Mouse (Mus musculus) midbrain, embryonic 15.5 days (tissue): ENCODE measurements around the gene Serpini1. TPM values are rescaled to one million over a fixed set of nuclear protein-coding genes. Genes with fewer than 3 reads are reported as not detected.

Experiments used
- ATAC-seq: fragments of 200-750 bp; cut with Nextera tagmentation; replicated peaks from 2 replicates; pipeline ENCODE4 v1.8.0; 2017; ENCODE audit warnings: moderate TSS enrichment
- H3K27ac ChIP-seq: fragments of 300-500 bp; sonication (generic); 2 replicates; pipeline ENCODE4 v1.5.1; 2015; ENCODE audit warnings: mild to moderate bottlenecking, inconsistent platforms
- H3K27me3 ChIP-seq: fragments of 300-500 bp; sonication (generic); replicated peaks from 2 replicates; pipeline ENCODE4 v1.6.1; 2015; ENCODE audit warnings: inconsistent platforms
- H3K36me3 ChIP-seq: fragments of 300-500 bp; sonication (generic); replicated peaks from 2 replicates; pipeline ENCODE4 v1.6.1; 2015; ENCODE audit warnings: inconsistent platforms
- H3K4me1 ChIP-seq: fragments of 300-500 bp; sonication (generic); 2 replicates; pipeline ENCODE4 v1.6.1; 2015; ENCODE audit warnings: inconsistent platforms
- H3K4me2 ChIP-seq: fragments of 300-500 bp; sonication (generic); 2 replicates; pipeline ENCODE4 v1.6.1; 2015; ENCODE audit warnings: inconsistent platforms, mild to moderate bottlenecking, moderate library complexity
- H3K4me3 ChIP-seq: fragments of 300-500 bp; sonication (generic); 2 replicates; pipeline ENCODE4 v1.5.1; 2015; ENCODE audit warnings: mild to moderate bottlenecking, inconsistent platforms
- H3K9ac ChIP-seq: fragments of 300-500 bp; sonication (generic); 2 replicates; pipeline ENCODE4 v1.6.1; 2015; ENCODE audit warnings: mild to moderate bottlenecking, inconsistent platforms
- H3K9me3 ChIP-seq: fragments of 300-500 bp; sonication (generic); 2 replicates; pipeline ENCODE4 v1.6.1; 2016; ENCODE audit warnings: inconsistent platforms
- WGBS: fragments of 180-500 bp; shearing (Covaris S2); methylation state at CpG from one replicate; pipeline ENCODE4 v1.1.7; 2015; ENCODE audit warnings: mixed read lengths; 5-methylcytosine and 5-hydroxymethylcytosine counted together
- polyA plus RNA-seq: library from polyadenylated mRNA; unstranded; fragments of >200 nt; fragmentation: Nextera tagmentation; extraction: Ambion mirVana; gene quantifications from 2 replicates; pipeline ENCODE4 v1.2.1, GENCODE M21; 2015

Serpini1 gene
- polyA plus RNA-seq, 1 experiment from 2014 or later = 124 TPM

DNA sequence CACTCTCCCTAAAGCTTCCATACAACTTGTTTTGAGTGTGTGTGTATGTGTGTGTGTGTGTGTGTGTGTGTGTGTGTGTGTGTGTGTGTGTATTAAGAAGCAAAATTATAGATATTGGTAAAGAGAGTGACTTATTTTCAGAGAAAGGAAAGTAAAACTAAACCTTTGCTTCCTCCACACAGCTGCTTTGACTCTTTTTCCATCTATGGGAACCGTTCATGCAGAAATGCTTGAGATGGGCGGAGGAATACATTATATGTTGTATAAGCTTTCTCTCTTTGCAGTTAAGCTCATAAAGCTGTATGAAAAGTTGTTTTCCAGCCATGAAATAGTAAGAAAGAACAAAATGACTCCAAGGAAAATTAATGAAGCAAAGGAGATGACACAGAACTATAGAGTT lies 16.7 kb downstream of the Serpini1 start:
- whole genome bisulfite sequencing = 59% methylated on average over 2 of the region's 2 CpGs
- Histone ChIP-seq H3K4me1 (no peaks in the 10 kb centered on the region), H3K4me3 (no peak overlapping the region), H3K36me3 (no peaks in the 10 kb centered on the region), H3K4me2 (no peak overlapping the region), H3K27ac (no peak overlapping the region), H3K27me3 (no peaks in the 10 kb centered on the region), H3K9me3 (no peaks in the 10 kb centered on the region), H3K9ac (no peak overlapping the region)
- ATAC-seq = no peak

GRCm38 (mm10) chr3:75575582-75575981 lies 18.2 kb downstream of the Serpini1 start:
- Histone ChIP-seq H3K36me3 (no peaks in the 10 kb centered on the region), H3K4me1 (no peaks in the 10 kb centered on the region), H3K27ac (no peak overlapping the region), H3K9ac (no peak overlapping the region), H3K4me3 (no peak overlapping the region), H3K27me3 (no peaks in the 10 kb centered on the region), H3K4me2 (no peak overlapping the region), H3K9me3 (no peaks in the 10 kb centered on the region)
- 93% methylated on average over 1 of the region's 1 CpGs for WGBS
- no peak for ATAC-seq

DNA sequence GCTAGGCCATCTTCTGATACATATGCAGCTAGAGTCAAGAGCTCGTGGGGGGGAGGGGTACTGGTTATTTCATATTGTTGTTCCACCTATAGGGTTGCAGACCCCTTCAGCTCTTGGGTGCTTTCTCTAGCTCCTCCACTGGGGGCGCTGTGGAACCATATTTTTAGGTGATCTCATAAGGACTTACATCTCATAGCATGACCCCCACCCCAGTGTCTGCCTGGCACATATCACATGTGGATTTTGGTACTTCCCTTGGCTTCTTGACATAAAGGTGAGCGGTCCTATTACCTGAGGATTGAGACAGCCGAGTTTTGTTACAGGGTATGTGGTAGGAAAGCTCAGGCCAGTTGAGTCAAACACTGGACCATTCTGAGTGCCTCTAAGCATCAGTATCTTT lies 22.0 kb downstream of the Serpini1 start:
- Histone ChIP-seq H3K27ac (no peak overlapping the region), H3K4me2 (no peak overlapping the region), H3K27me3 (no peaks in the 10 kb centered on the region), H3K9me3 (no peaks in the 10 kb centered on the region), H3K9ac (no peak overlapping the region), H3K4me3 (no peak overlapping the region), H3K36me3 (no peaks in the 10 kb centered on the region), H3K4me1 (no peaks in the 10 kb centered on the region)
- WGBS = 60% methylated on average over 4 of the region's 4 CpGs
- ATAC-seq = 0 out of 2 replicates have a peak, but pooled peaks have one; percentile 6

- H3K4me3 ChIP-seq = no peak overlapping the region
- no peak overlapping the region for H3K9ac ChIP-seq
- no peaks in the 10 kb centered on the region for H3K4me1 ChIP-seq
- no peaks in the 10 kb centered on the region for H3K36me3 ChIP-seq
- no peak for ATAC-seq
- H3K4me2 ChIP-seq = no peak overlapping the region
- 94% methylated on average over 3 of the region's 3 CpGs for WGBS
- no peaks in the 10 kb centered on the region for H3K9me3 ChIP-seq
- no peak overlapping the region for H3K27ac ChIP-seq
- H3K27me3 ChIP-seq = no peaks in the 10 kb centered on the region
Measured at GRCm38 (mm10) chr3:75583293-75583692, 25.9 kb downstream of the Serpini1 start.

DNA sequence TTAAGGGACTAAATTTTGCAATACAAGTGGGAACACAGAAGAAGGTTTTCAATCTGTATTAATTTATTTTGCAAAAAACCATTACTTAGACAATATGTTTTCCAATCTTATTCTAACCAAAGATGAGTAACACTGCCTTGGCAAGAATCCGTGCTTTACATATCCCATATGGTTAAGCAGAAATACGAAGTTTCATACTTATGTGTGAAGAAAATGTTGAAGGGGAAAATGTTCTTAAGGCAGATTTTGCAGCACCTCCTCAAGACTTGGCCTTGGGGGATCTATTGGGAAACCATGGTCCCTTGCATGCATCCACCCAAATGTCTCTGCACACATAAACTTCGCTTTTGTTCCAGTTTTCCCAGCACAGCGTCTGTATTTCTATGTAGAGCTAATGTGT lies 27.6 kb downstream of the Serpini1 start:
- ATAC-seq = no peak
- WGBS = 89% methylated on average over 4 of the region's 4 CpGs

DNA sequence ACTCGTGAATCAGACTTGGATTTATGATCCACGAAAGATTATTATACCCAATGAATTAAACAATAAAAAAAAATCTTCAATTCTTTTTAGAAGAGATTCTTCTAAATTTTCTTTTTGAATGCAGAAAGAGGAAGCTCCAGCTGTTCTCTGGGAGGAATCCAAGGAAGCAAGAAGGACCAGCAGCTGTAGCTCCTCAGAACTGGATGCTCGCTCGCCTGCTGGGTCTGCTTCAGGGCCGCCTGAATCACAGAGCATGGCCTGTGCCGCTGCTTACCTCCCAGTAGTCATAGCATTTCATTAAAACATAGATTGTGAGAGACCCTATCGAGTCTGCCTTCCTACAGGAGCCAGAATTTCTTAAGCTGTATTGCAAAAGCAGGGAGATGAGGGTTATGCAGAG lies 53.7 kb downstream of the Serpini1 start:
- H3K9ac ChIP-seq = no peak overlapping the region
- no peaks in the 10 kb centered on the region for H3K36me3 ChIP-seq
- no peak overlapping the region for H3K27ac ChIP-seq
- H3K4me1 ChIP-seq = no peaks in the 10 kb centered on the region
- WGBS = 73% methylated on average over 7 of the region's 7 CpGs
- ATAC-seq = no peak
- H3K4me3 ChIP-seq = no peak overlapping the region
- H3K9me3 ChIP-seq = no peaks in the 10 kb centered on the region
- H3K27me3 ChIP-seq = no peaks in the 10 kb centered on the region
- no peak overlapping the region for H3K4me2 ChIP-seq

More for the DNA sequence above, 27.6 kb downstream of the Serpini1 start:
- no peak overlapping the region for H3K4me2 ChIP-seq
- H3K36me3 ChIP-seq = no peaks in the 10 kb centered on the region
- H3K27me3 ChIP-seq = no peaks in the 10 kb centered on the region
- no peak overlapping the region for H3K4me3 ChIP-seq
- no peaks in the 10 kb centered on the region for H3K4me1 ChIP-seq
- no peaks in the 10 kb centered on the region for H3K9me3 ChIP-seq
- H3K27ac ChIP-seq = no peak overlapping the region
- no peak overlapping the region for H3K9ac ChIP-seq

- Histone ChIP-seq H3K4me1 (no peaks in the 10 kb centered on the region), H3K36me3 (peaks cover 2% of the 10 kb centered on the region; the same call in 1 of the 2 replicates), H3K9ac (no peak overlapping the region), H3K4me3 (no peak overlapping the region), H3K27me3 (no peaks in the 10 kb centered on the region), H3K4me2 (no peak overlapping the region), H3K27ac (no peak overlapping the region), H3K9me3 (no peaks in the 10 kb centered on the region)
- ATAC-seq = no peak
- 93% methylated on average over 2 of the region's 2 CpGs for WGBS
Measured at GRCm38 (mm10) chr3:75624627-75625026, 67.3 kb downstream of the Serpini1 start.

DNA sequence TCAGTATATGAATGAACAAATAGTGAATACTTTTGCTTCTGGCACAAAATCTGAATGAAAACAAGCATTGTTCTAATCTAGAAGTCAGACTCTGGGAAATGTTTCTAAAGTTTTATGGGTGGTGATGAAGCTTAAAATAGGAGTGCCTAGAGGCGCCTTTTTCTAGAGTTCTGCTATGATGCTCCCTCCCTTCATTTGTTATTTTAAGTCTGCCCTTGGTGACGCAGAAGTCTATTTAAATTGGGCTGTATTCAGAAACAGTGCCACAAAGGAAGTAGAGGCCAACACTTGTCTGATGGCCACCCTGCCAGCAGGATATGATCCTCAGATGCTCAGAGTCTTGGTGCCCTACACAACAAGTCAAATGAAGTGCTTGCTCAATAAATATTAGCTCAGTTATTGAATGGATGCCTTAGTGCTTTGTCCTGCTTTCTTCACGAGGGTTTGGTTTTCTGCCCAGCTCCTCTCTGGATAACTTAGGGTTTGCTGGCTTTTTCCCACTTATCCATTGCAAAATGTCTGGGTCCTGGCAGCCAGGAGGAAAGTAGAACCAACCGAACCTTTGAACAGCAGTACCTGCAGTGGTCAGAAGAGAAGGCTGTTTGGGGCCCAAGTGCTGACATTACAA lies 73.8 kb downstream of the Serpini1 start:
- no peak for ATAC-seq
- no peaks in the 10 kb centered on the region for H3K36me3 ChIP-seq
- WGBS = 82% methylated on average over 4 of the region's 4 CpGs

GRCm38 (mm10) chr3:75633221-75633620 lies 75.9 kb downstream of the Serpini1 start:
- Histone ChIP-seq H3K27ac (0 out of 2 replicates have a peak overlapping the region, but pooled peaks have one; percentile 46), H3K4me1 (no peaks in the 10 kb centered on the region; the same call in 1 of the 2 replicates), H3K36me3 (no peaks in the 10 kb centered on the region), H3K4me3 (no peak overlapping the region), H3K9me3 (no peaks in the 10 kb centered on the region), H3K27me3 (no peaks in the 10 kb centered on the region), H3K4me2 (no peak overlapping the region), H3K9ac (no peak overlapping the region)
- ATAC-seq = peak; percentile 58
- 85% methylated on average over 1 of the region's 1 CpGs for WGBS

More for the DNA sequence above, 73.8 kb downstream of the Serpini1 start:
- Histone ChIP-seq H3K4me3 (no peak overlapping the region), H3K9ac (no peak overlapping the region), H3K4me1 (no peaks in the 10 kb centered on the region; the same call in 1 of the 2 replicates), H3K4me2 (no peak overlapping the region), H3K9me3 (no peaks in the 10 kb centered on the region), H3K27ac (no peak overlapping the region), H3K27me3 (no peaks in the 10 kb centered on the region)

- Histone ChIP-seq H3K4me2 (no peak overlapping the region), H3K9me3 (no peaks in the 10 kb centered on the region), H3K9ac (no peak overlapping the region), H3K4me1 (no peaks in the 10 kb centered on the region; the same call in 1 of the 2 replicates), H3K36me3 (no peaks in the 10 kb centered on the region), H3K4me3 (no peak overlapping the region), H3K27ac (0 out of 2 replicates have a peak overlapping the region, but pooled peaks have one; percentile 46), H3K27me3 (no peaks in the 10 kb centered on the region)
- 44% methylated on average over 4 of the region's 4 CpGs for WGBS
- ATAC-seq = peak; percentile 78
Measured at GRCm38 (mm10) chr3:75633635-75634034, 76.3 kb downstream of the Serpini1 start.

DNA sequence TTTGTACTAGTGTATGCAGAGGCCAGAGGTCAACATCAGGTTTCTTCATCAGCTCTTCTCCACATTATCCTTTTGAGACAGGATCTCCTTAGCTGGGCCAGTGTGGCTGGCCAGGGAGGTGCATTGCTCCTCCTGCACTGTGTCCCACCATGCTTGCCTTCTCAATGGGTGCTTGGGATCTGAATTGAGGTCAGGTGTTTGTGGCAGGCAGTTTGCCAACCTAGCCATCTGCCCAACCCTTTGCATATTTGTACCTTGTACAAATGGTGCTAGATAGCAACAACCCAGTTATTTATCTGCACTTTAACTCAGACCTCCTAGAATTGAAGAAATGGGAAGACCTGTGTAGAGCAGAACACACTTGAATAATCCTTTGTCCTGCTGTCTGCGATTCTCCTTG lies 78.3 kb downstream of the Serpini1 start:
- no peak overlapping the region for H3K4me3 ChIP-seq
- H3K36me3 ChIP-seq = no peaks in the 10 kb centered on the region
- H3K9me3 ChIP-seq = no peaks in the 10 kb centered on the region
- ATAC-seq = no peak
- no peaks in the 10 kb centered on the region; the same call in 1 of the 2 replicates for H3K4me1 ChIP-seq
- no peak overlapping the region for H3K4me2 ChIP-seq
- H3K27ac ChIP-seq = no peak overlapping the region
- no peaks in the 10 kb centered on the region for H3K27me3 ChIP-seq
- H3K9ac ChIP-seq = no peak overlapping the region
- 93% methylated on average over 1 of the region's 1 CpGs for WGBS

DNA sequence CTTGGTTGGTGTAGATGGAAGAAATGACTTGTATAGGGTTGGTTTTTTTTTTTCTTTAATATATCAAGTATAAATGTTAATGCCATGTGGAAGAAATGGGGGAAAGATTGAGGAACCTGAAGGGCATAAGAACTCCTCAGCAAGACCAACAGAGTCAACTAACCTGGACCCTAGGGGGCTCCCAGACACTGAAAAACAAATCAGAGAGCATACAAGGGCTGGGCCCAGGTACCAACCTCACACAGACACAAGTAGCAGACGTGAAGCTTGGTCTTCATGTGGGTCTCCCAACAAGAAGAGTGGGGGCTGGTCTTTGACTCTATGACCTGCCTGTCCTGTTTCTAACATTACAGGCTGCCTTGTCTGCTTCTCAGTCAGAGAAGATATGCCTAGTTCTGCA lies 82.2 kb downstream of the Serpini1 start:
- Histone ChIP-seq H3K4me1 (no peaks in the 10 kb centered on the region), H3K4me3 (no peak overlapping the region), H3K27ac (no peak overlapping the region), H3K9me3 (no peaks in the 10 kb centered on the region), H3K9ac (no peak overlapping the region), H3K27me3 (no peaks in the 10 kb centered on the region), H3K4me2 (no peak overlapping the region), H3K36me3 (no peaks in the 10 kb centered on the region)
- 73% methylated on average over 1 of the region's 1 CpGs for WGBS
- no peak for ATAC-seq

DNA sequence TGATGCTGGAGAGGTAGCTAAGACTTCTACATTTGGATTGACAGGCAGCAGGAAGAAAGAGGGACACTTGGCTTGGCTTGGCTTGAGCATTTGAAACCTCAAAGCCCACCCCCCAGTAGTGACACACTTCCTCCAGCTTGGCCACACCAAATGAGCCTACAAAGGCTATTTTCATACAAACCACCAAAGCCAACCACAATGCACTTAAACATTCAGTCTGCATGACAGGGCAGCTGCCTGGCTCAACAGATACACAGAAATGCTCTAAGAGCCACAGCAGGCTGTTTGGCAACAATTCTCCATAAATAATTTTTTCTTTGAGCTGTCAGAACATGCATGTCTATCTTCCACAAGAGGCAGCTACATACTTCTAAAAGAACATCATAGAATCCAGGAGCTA lies 90.2 kb downstream of the Serpini1 start:
- no peaks in the 10 kb centered on the region for H3K9me3 ChIP-seq
- no peaks in the 10 kb centered on the region for H3K27me3 ChIP-seq
- no peak overlapping the region for H3K4me2 ChIP-seq
- no peak overlapping the region for H3K27ac ChIP-seq
- no peaks in the 10 kb centered on the region for H3K4me1 ChIP-seq
- H3K36me3 ChIP-seq = no peaks in the 10 kb centered on the region
- H3K4me3 ChIP-seq = no peak overlapping the region
- no peak overlapping the region for H3K9ac ChIP-seq
- ATAC-seq = no peak
